Mouse (Mus musculus) erythroblast, embryonic 14.5 days (primary cell): ENCODE measurements at regions not wholly inside any gene's neighbourhood (a gene's known extent, or its start where the extent isn't known, plus 50 kb on each side); places are given as distances from the start of the nearest gene placed in this dataset.

ENCODE experiments used
- H3K27me3 ChIP-seq: 2 replicates; pipeline ENCODE4 v1.6.1; 2012; ENCODE audit warnings: inconsistent platforms; ENCODE audit not compliant: control insufficient read depth
- H3K36me3 ChIP-seq: 2 replicates; pipeline ENCODE4 v1.6.1; 2012; ENCODE audit warnings: mild to moderate bottlenecking, inconsistent platforms; ENCODE audit not compliant: control insufficient read depth
- H3K4me1 ChIP-seq: 2 replicates; pipeline ENCODE4 v1.6.1; 2012; ENCODE audit warnings: inconsistent platforms; ENCODE audit not compliant: control insufficient read depth
- H3K4me3 ChIP-seq: replicated peaks from 2 replicates; pipeline ENCODE3; 2012; ENCODE audit warnings: moderate library complexity, mild to moderate bottlenecking, inconsistent platforms
- H3K9me3 ChIP-seq: 2 replicates; pipeline ENCODE4 v1.6.1; 2012; ENCODE audit warnings: low read length, inconsistent platforms, mixed read lengths; ENCODE audit not compliant: control insufficient read depth
- GATA1 ChIP-seq: IDR thresholded peaks from 2 replicates; pipeline ENCODE4 v1.6.1; 2012; ENCODE audit warnings: low read length, inconsistent platforms, mixed read lengths
- TAL1 ChIP-seq: IDR thresholded peaks from 3 replicates; pipeline ENCODE4 v1.6.1; 2012; ENCODE audit warnings: low read length, inconsistent platforms, mixed read lengths

GRCm38 (mm10) chr3:143188931-143189330 lies 307.1 kb upstream of the Pkn2 start:
- TF ChIP-seq GATA1 (no peak), TAL1 (no peak)
- no peak overlapping the region for H3K4me3 ChIP-seq
- H3K4me1 ChIP-seq, result no peaks in the 10 kb centered on the region
- H3K36me3 ChIP-seq, result no peaks in the 10 kb centered on the region
- no peaks in the 10 kb centered on the region for H3K9me3 ChIP-seq
- H3K27me3 ChIP-seq, result no peaks in the 10 kb centered on the region

GRCm38 (mm10) chr3:143173971-143174370 lies 292.2 kb upstream of the Pkn2 start:
- Histone ChIP-seq H3K36me3 (no peaks in the 10 kb centered on the region), H3K4me1 (no peaks in the 10 kb centered on the region), H3K4me3 (no peak overlapping the region), H3K9me3 (peaks cover 2% of the 10 kb centered on the region; the same call in 1 of the 2 replicates), H3K27me3 (no peaks in the 10 kb centered on the region)
- TF ChIP-seq GATA1 (no peak), TAL1 (no peak)

GRCm38 (mm10) chr3:143162444-143162843 lies 280.6 kb upstream of the Pkn2 start:
- no peaks in the 10 kb centered on the region for H3K9me3 ChIP-seq
- no peak overlapping the region for H3K4me3 ChIP-seq
- TF ChIP-seq GATA1 (no peak), TAL1 (no peak)
- H3K27me3 ChIP-seq, result no peaks in the 10 kb centered on the region
- H3K4me1 ChIP-seq, result no peaks in the 10 kb centered on the region
- no peaks in the 10 kb centered on the region for H3K36me3 ChIP-seq

GRCm38 (mm10) chr3:143161993-143162392 lies 280.2 kb upstream of the Pkn2 start:
- no peak for TF ChIP-seq TAL1
- TF ChIP-seq GATA1, result no peak
- H3K4me3 ChIP-seq, result no peak overlapping the region
- no peaks in the 10 kb centered on the region for H3K9me3 ChIP-seq
- no peaks in the 10 kb centered on the region for H3K36me3 ChIP-seq
- no peaks in the 10 kb centered on the region for H3K27me3 ChIP-seq
- H3K4me1 ChIP-seq, result no peaks in the 10 kb centered on the region

- TF ChIP-seq TAL1 (no peak), GATA1 (no peak)
- H3K4me1 ChIP-seq, result no peaks in the 10 kb centered on the region
- no peaks in the 10 kb centered on the region for H3K36me3 ChIP-seq
- no peak overlapping the region for H3K4me3 ChIP-seq
- H3K27me3 ChIP-seq, result no peaks in the 10 kb centered on the region
- H3K9me3 ChIP-seq, result no peaks in the 10 kb centered on the region
Observed at GRCm38 (mm10) chr3:143158568-143158967, 276.8 kb upstream of the Pkn2 start.

GRCm38 (mm10) chr3:143156733-143157524 lies 275.1 kb upstream of the Pkn2 start:
- no peaks in the 10 kb centered on the region for H3K9me3 ChIP-seq

GRCm38 (mm10) chr3:143156174-143156573 lies 274.4 kb upstream of the Pkn2 start:
- no peaks in the 10 kb centered on the region for H3K36me3 ChIP-seq
- no peak overlapping the region for H3K4me3 ChIP-seq
- H3K4me1 ChIP-seq, result no peaks in the 10 kb centered on the region
- H3K27me3 ChIP-seq, result no peaks in the 10 kb centered on the region
- TF ChIP-seq GATA1 (no peak), TAL1 (no peak)
- H3K9me3 ChIP-seq, result no peaks in the 10 kb centered on the region

More at GRCm38 (mm10) chr3:143156733-143157524, 275.1 kb upstream of the Pkn2 start:
- H3K36me3 ChIP-seq, result no peaks in the 10 kb centered on the region
- no peak overlapping the region for H3K4me3 ChIP-seq
- H3K27me3 ChIP-seq, result no peaks in the 10 kb centered on the region
- TF ChIP-seq TAL1 (no peak), GATA1 (no peak)
- H3K4me1 ChIP-seq, result no peaks in the 10 kb centered on the region

- TF ChIP-seq TAL1 (no peak), GATA1 (no peak)
- no peaks in the 10 kb centered on the region for H3K36me3 ChIP-seq
- no peaks in the 10 kb centered on the region for H3K27me3 ChIP-seq
- no peaks in the 10 kb centered on the region for H3K4me1 ChIP-seq
- no peaks in the 10 kb centered on the region for H3K9me3 ChIP-seq
- no peak overlapping the region for H3K4me3 ChIP-seq
Observed at GRCm38 (mm10) chr3:143155556-143155955, 273.8 kb upstream of the Pkn2 start.

GRCm38 (mm10) chr3:143147471-143147870 lies 265.7 kb upstream of the Pkn2 start:
- no peaks in the 10 kb centered on the region for H3K36me3 ChIP-seq
- H3K4me1 ChIP-seq, result no peaks in the 10 kb centered on the region
- no peaks in the 10 kb centered on the region for H3K9me3 ChIP-seq
- H3K27me3 ChIP-seq, result no peaks in the 10 kb centered on the region
- no peak for TF ChIP-seq GATA1
- no peak for TF ChIP-seq TAL1
- H3K4me3 ChIP-seq, result no peak overlapping the region
